In genomic region chr17:27591826-27592564, GRCm38 (mm10) we compare ENCODE assay signal across 13 mouse cellular contexts. TPM values are rescaled to one million over a fixed set of nuclear protein-coding genes. Genes with fewer than 3 reads are reported as not detected.
A peak's percentile ranks its signal among the peaks of the same experiment; 100 is the strongest.
DNase-seq lines count a peak whose midpoint lies in the region; ATAC-seq and TF ChIP-seq lines count a peak whose summit lies in the region.
"Had no signal": no experiment of that assay in that cellular context is flagged by ENCODE, and none has a peak within 500 bp of the region (broad histone marks: within the 10 kb centered on the region; RNA-seq: fewer than 3 reads in every experiment).

No protein-coding gene starts in this region.

- no peaks in the 10 kb centered on the region for H3K27me3 ChIP-seq in heart, embryonic 12.5 days (replicated peaks)
- H3K27me3 ChIP-seq in midbrain, postnatal 0 days (ENCODE audit: insufficient read depth, low read length): no peaks in the 10 kb centered on the region
- H3K27me3 ChIP-seq in midbrain, embryonic 11.5 days (ENCODE audit: control insufficient read depth, insufficient read depth, low read length): no peaks in the 10 kb centered on the region
- H3K27me3 ChIP-seq in splenic B cell, adult 2 months (ENCODE audit: control insufficient read depth, insufficient read depth, low read length, poor library complexity, severe bottlenecking): no peaks in the 10 kb centered on the region
- H3K27me3 ChIP-seq: embryonic facial prominence, embryonic 13.5 days had no signal

- H3K27ac ChIP-seq in heart, embryonic 12.5 days (ENCODE audit: poor library complexity, severe bottlenecking): peak overlapping the region; percentile 58; the same call in 1 of the 2 replicates
- no peak overlapping the region for H3K27ac ChIP-seq in midbrain, postnatal 0 days (ENCODE audit: low read depth, low read length)
- no peak overlapping the region for H3K27ac ChIP-seq in midbrain, embryonic 11.5 days (ENCODE audit: low read depth, low read length)
- H3K27ac ChIP-seq: embryonic facial prominence, embryonic 13.5 days had no signal

- TF ChIP-seq CTCF in midbrain, postnatal 0 days (IDR thresholded peaks at IDR 0.05): peak; percentile 46

- H3K9ac ChIP-seq in heart, embryonic 12.5 days: 0 out of 2 replicates have a peak overlapping the region, but pooled peaks have one; percentile 42
- H3K9ac ChIP-seq in midbrain, postnatal 0 days (replicated peaks; ENCODE audit: low read length, poor library complexity, severe bottlenecking): no peak overlapping the region
- no peak overlapping the region for H3K9ac ChIP-seq in midbrain, embryonic 11.5 days (ENCODE audit: low read length)
- H3K9ac ChIP-seq: embryonic facial prominence, embryonic 13.5 days had no signal

- 89% methylated on average over 12 of the region's 12 CpGs for WGBS in heart, embryonic 12.5 days
- WGBS in midbrain, postnatal 0 days: 87% methylated on average over 12 of the region's 12 CpGs
- 90% methylated on average over 12 of the region's 12 CpGs for WGBS in midbrain, embryonic 11.5 days

- peaks cover 90% of the 10 kb centered on the region for H3K4me1 ChIP-seq in heart, embryonic 12.5 days (replicated peaks)
- H3K4me1 ChIP-seq in midbrain, postnatal 0 days (ENCODE audit: insufficient read depth, low read length): no peaks in the 10 kb centered on the region
- no peaks in the 10 kb centered on the region for H3K4me1 ChIP-seq in midbrain, embryonic 11.5 days (ENCODE audit: control insufficient read depth, insufficient read depth, low read length)

- H3K4me2 ChIP-seq in heart, embryonic 12.5 days: no peak overlapping the region
- no peak overlapping the region for H3K4me2 ChIP-seq in midbrain, postnatal 0 days (ENCODE audit: low read depth, low read length, poor library complexity, severe bottlenecking)
- no peak overlapping the region for H3K4me2 ChIP-seq in midbrain, embryonic 11.5 days
- H3K4me2 ChIP-seq: embryonic facial prominence, embryonic 13.5 days had no signal

- no peak for DNase-seq in heart, adult 18-20 months
- DNase-seq in midbrain, postnatal 0 days (ENCODE audit: low spot score): no peak
- no peak for DNase-seq in midbrain, embryonic 11.5 days (ENCODE audit: low spot score, missing footprints)
- peak; percentile 52 for DNase-seq in splenic B cell, adult 2 months (ENCODE audit: low read depth, low spot score)
- no peak for DNase-seq in urinary bladder, adult 18-20 months (ENCODE audit: low spot score in 2 of 2)
- no peak for DNase-seq in frontal cortex, postnatal 14 days (ENCODE audit: low spot score in 2 of 2)
- DNase-seq: heart, postnatal 10 days; kidney, postnatal 25 days had no signal

- H3K4me3 ChIP-seq in heart, embryonic 12.5 days: no peak overlapping the region
- no peak overlapping the region for H3K4me3 ChIP-seq in midbrain, postnatal 0 days (ENCODE audit: low read depth, low read length)
- no peak overlapping the region for H3K4me3 ChIP-seq in midbrain, embryonic 11.5 days (ENCODE audit: low read depth, low read length)
- H3K4me3 ChIP-seq: embryonic facial prominence, embryonic 13.5 days had no signal

- H3K9me3 ChIP-seq in heart, embryonic 12.5 days (replicated peaks): no peaks in the 10 kb centered on the region
- H3K9me3 ChIP-seq in midbrain, postnatal 0 days (ENCODE audit: low read length): no peaks in the 10 kb centered on the region
- H3K9me3 ChIP-seq in midbrain, embryonic 11.5 days (ENCODE audit: control insufficient read depth, low read length): no peaks in the 10 kb centered on the region
- H3K9me3 ChIP-seq: embryonic facial prominence, embryonic 13.5 days had no signal

- H3K36me3 ChIP-seq in heart, embryonic 12.5 days: peaks cover 48% of the 10 kb centered on the region
- peaks cover 43% of the 10 kb centered on the region for H3K36me3 ChIP-seq in midbrain, postnatal 0 days (ENCODE audit: insufficient read depth, low read length)
- H3K36me3 ChIP-seq in midbrain, embryonic 11.5 days (ENCODE audit: control insufficient read depth, insufficient read depth, low read length): peaks cover 9% of the 10 kb centered on the region; the same call in 1 of the 2 replicates
- H3K36me3 ChIP-seq in splenic B cell, adult 2 months (ENCODE audit: control insufficient read depth, insufficient read depth, low read length, poor library complexity, severe bottlenecking): peaks cover 3% of the 10 kb centered on the region

- no peak for ATAC-seq in heart, embryonic 12.5 days (ENCODE audit: insufficient number of reproducible peaks, low FRiP score)
- ATAC-seq in midbrain, postnatal 0 days (ENCODE audit: low FRiP score): no peak
- no peak for ATAC-seq in midbrain, embryonic 11.5 days (ENCODE audit: low FRiP score)
- ATAC-seq in activated CD4-positive, CD25-positive, alpha-beta regulatory T cell, adult 4 months: peak; percentile 65
- ATAC-seq: midbrain, embryonic 16.5 days had no signal

RNA-seq across cellular contexts. Expression of gene AI413582, which starts 26.4 kb away (rescaled TPM):
- polyA plus RNA-seq in heart, embryonic 12.5 days (2016; fragmentation: Nextera tagmentation; extraction: Ambion mirVana): 13.2 and 14.9 TPM in 2 replicates
- 10 to 100 TPM in 1 of 2 experiments, 1 to 10 TPM in 1; 9.3 to 10.6 TPM for total RNA-seq in heart, adult 18-20 months (2021)
- 70.2 and 80.2 TPM in 2 replicates for total RNA-seq in midbrain, postnatal 0 days (2014; rRNA removed)
- polyA plus RNA-seq in midbrain, postnatal 0 days (2015; fragmentation: Nextera tagmentation; extraction: Ambion mirVana): 88.8 and 113 TPM in 2 replicates
- 14.8 and 20.2 TPM in 2 replicates for polyA plus RNA-seq in midbrain, embryonic 11.5 days (2014; fragmentation: Nextera tagmentation; extraction: Ambion mirVana)
- 100 to 1,000 TPM in 1 of 2 experiments, 10 to 100 TPM in 1; 98.5 to 118 TPM for polyA plus RNA-seq in activated CD4-positive, CD25-positive, alpha-beta regulatory T cell, adult 4 months (2017; shearing (Covaris generic))

RNA-seq across cellular contexts. Expression of gene Nudt3, which starts 31.3 kb away (rescaled TPM):
- 106 and 110 TPM in 2 replicates for polyA plus RNA-seq in heart, embryonic 12.5 days (2016; fragmentation: Nextera tagmentation; extraction: Ambion mirVana)
- total RNA-seq in heart, adult 18-20 months (2021): 100 to 1,000 TPM; 323 to 334 TPM
- total RNA-seq in midbrain, postnatal 0 days (2014; rRNA removed): 280 and 286 TPM in 2 replicates
- 203 and 211 TPM in 2 replicates for polyA plus RNA-seq in midbrain, postnatal 0 days (2015; fragmentation: Nextera tagmentation; extraction: Ambion mirVana)
- polyA plus RNA-seq in midbrain, embryonic 11.5 days (2014; fragmentation: Nextera tagmentation; extraction: Ambion mirVana): 44.5 and 46.0 TPM in 2 replicates
- 10 to 100 TPM; 34.7 to 38.1 TPM for polyA plus RNA-seq in activated CD4-positive, CD25-positive, alpha-beta regulatory T cell, adult 4 months (2017; shearing (Covaris generic))

RNA-seq across cellular contexts. Expression of gene Hmga1, which starts 35.7 kb away (rescaled TPM):
- 188 and 194 TPM in 2 replicates for polyA plus RNA-seq in heart, embryonic 12.5 days (2016; fragmentation: Nextera tagmentation; extraction: Ambion mirVana)
- 10 to 100 TPM; 47.3 to 52.7 TPM for total RNA-seq in heart, adult 18-20 months (2021)
- total RNA-seq in midbrain, postnatal 0 days (2014; rRNA removed): 135 and 138 TPM in 2 replicates
- polyA plus RNA-seq in midbrain, postnatal 0 days (2015; fragmentation: Nextera tagmentation; extraction: Ambion mirVana): 144 and 154 TPM in 2 replicates
- 354 and 406 TPM in 2 replicates for polyA plus RNA-seq in midbrain, embryonic 11.5 days (2014; fragmentation: Nextera tagmentation; extraction: Ambion mirVana)
- 10 to 100 TPM; 48.0 to 73.5 TPM for polyA plus RNA-seq in activated CD4-positive, CD25-positive, alpha-beta regulatory T cell, adult 4 months (2017; shearing (Covaris generic))

RNA-seq across cellular contexts. Expression of gene RPS10-NUDT3, which starts 43.0 kb away (rescaled TPM):
- polyA plus RNA-seq in heart, embryonic 12.5 days (2016; fragmentation: Nextera tagmentation; extraction: Ambion mirVana): not detected in 2 replicates
- total RNA-seq in heart, adult 18-20 months (2021): under 1 TPM in 1 of 2 experiments, not detected in 1; 0.84 TPM
- not detected in 2 replicates for total RNA-seq in midbrain, postnatal 0 days (2014; rRNA removed)
- not detected in 2 replicates for polyA plus RNA-seq in midbrain, postnatal 0 days (2015; fragmentation: Nextera tagmentation; extraction: Ambion mirVana)
- polyA plus RNA-seq in midbrain, embryonic 11.5 days (2014; fragmentation: Nextera tagmentation; extraction: Ambion mirVana): not detected in 2 replicates
- polyA plus RNA-seq in activated CD4-positive, CD25-positive, alpha-beta regulatory T cell, adult 4 months (2017; shearing (Covaris generic)): not detected
- polyA plus RNA-seq: embryonic facial prominence, embryonic 13.5 days; limb, embryonic 11.5 days; midbrain, embryonic 16.5 days had no signal

RNA-seq across cellular contexts. Expression of gene Rps10, which starts 44.5 kb away (rescaled TPM):
- polyA plus RNA-seq in heart, embryonic 12.5 days (2016; fragmentation: Nextera tagmentation; extraction: Ambion mirVana): 611 and 625 TPM in 2 replicates
- 100 to 1,000 TPM; 527 to 608 TPM for total RNA-seq in heart, adult 18-20 months (2021)
- total RNA-seq in midbrain, postnatal 0 days (2014; rRNA removed): 1,349 and 1,717 TPM in 2 replicates
- 447 and 461 TPM in 2 replicates for polyA plus RNA-seq in midbrain, postnatal 0 days (2015; fragmentation: Nextera tagmentation; extraction: Ambion mirVana)
- 845 and 859 TPM in 2 replicates for polyA plus RNA-seq in midbrain, embryonic 11.5 days (2014; fragmentation: Nextera tagmentation; extraction: Ambion mirVana)
- polyA plus RNA-seq in activated CD4-positive, CD25-positive, alpha-beta regulatory T cell, adult 4 months (2017; shearing (Covaris generic)): 1,000 to 10,000 TPM; 1,853 to 2,245 TPM
